Mouse (Mus musculus) right cerebral cortex, adult 18-20 months (tissue): ENCODE measurements at regions not wholly inside any gene's neighbourhood (a gene's known extent, or its start where the extent isn't known, plus 50 kb on each side); places are given as distances from the start of the nearest gene placed in this dataset.
A peak's percentile ranks its signal among the peaks of the same experiment; 100 is the strongest.
"Not testable (repeated sequence)": the region's sequence is repeated elsewhere in the genome, so short reads cannot be mapped to it uniquely, and the experiment has no call there.

Experiments
- DNase-seq: peaks from one replicate; pipeline ENCODE4 v3.0.0; 2022; ENCODE audit warnings: mixed read lengths

DNA sequence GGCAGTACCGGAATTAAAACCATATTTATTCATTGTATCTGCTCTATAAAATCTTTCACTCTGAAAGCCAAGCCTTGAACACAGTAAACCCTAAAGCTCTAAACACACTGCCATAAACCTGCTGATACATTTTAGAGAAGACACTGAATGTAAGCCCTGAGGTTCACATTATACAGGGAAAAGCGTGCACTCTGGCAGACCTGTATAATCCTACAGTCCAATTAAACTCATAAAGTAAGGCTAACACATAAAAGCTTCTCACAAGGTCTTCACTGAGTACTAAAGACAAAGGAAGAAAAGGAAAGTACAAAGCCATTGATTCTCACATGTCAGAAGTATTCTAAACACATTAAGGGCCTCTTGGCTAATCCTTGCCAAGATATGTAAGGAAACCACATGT is 302.8 kb downstream of the Cylc2 start:
- no peak for DNase-seq

DNA sequence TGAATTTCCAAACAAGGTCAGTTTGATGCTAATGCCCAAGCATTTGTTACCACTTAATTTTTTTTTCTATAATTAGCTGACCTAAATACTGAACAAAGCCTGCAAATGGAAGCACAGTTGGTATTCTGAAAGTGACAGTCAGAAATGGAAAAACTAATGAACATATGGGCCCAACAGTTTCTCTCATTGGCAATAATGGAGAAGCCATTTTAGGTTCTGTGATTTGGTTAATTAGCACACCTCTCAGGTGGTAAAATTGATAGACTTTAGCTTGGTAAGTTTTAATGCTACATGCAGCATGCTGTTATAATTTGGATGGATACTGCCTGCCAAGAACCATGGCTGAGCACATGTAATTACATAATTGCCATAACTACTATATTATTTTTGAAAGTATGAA is 303.3 kb downstream of the Cylc2 start:
- DNase-seq, result no peak

DNA sequence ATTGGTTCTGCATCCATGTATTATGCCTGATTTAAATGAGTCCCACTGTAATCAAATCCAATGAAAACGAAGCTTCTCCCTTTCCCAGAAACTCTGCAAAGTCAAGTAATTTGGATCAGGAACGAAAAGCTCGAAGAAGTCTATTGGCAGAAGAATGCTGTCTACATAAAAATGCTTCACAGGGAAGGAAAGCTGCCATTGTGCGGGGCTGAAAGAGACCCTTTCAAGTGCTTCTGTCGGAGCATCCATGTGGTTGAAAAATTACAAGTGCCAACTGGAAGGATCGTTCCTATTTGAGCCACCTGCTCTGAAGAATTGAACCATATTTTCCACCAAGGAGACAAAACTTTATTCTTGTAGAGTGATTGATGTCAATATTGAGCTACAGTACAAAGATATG is 328.9 kb downstream of the Cylc2 start:
- no peak for DNase-seq

DNA sequence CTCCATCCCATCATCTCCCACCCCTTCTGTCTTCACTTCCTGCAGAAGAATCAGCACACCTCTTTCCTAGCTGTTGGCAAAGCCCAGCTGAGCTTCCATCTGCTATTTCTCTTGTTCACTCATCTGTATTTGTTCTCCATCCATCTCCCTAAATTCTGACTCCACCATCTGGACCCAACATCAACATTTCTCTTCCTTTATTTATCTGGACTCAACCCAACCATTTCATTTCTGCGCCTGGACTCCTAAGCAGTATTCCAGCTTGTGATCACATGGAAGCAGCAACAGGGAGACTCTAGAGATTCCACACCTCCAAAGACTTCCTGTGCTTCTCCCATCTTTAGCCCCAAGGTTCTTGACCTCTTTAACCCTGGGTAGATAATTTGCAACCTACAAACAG is 343.2 kb downstream of the Cylc2 start:
- DNase-seq, result no peak

DNA sequence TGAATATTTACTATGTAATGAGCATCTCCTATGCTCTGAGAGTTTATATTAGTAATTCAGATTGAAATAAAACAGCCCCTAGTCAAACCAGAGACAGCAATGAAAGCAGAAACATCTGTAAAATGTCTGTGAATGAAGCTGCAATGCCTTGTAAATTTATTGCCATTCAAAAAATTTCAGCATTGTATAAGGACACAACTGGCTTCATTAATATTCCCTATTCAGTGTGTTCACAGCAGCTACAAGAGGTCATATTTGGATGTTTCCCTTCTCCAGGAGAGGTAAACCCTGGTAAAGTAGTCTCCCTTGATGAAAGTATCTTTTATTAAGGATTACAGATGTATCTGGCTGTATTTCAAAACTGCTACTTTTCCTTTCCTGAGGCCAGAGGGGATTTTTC is 343.6 kb downstream of the Cylc2 start:
- no peak for DNase-seq

DNA sequence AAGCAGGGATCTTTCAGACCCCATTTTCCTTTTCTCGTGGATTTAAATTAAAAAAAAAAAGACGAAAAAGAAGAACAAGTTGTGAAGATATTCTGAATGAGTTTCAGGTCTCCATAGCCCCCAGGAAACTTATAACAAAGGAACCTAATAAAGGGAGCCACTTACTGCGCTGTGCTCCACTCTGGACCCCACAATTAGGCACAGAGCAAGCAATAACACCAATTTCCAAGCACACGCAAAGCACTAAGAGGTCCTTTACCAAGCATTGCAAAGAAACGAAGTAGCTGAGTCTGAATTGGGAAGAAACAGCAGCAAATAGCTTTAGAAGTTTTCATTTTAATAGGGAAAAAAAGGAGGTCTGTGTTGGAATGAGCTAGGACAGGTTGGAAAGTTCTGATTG is 345.9 kb downstream of the Cylc2 start:
- DNase-seq, result no peak

DNA sequence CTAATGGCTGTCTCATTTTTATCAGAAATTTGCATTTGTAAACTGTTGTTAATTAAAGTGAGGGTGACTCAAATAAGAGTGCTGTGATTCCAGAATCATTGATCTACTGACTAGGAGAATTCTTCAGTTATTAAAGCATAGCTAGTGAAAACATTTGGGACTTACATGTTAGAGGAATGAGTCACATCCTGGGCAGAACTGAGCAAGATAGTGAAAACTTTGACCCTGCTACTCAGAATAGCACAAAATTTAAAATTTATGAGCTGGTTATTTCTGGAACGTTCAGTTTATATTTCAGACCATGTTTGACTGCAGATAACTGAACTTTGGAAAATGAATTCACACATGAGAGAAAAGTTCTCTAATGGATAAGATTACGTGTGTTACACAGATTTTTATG is 360.0 kb downstream of the Cylc2 start:
- DNase-seq, result no peak

DNA sequence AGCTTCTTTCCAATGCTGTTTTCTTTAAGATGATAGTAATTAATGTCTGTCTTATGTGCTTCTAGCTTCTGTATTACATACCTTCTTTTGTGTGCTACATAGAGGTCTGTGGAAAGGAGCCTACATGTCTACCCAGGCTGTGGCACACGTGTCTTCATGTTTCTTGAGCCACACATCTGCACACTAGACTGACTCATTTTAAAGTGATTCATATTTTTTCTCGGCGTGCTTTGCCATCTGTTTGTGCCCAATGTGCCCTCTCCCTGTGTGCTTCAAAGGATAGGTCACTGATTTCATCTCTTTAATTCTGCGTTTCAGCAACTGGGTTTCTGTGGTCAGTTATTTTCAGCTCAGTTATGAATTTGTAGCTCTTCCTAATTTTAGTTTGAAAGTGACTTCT is 377.6 kb downstream of the Cylc2 start:
- DNase-seq, result peak; percentile 1

DNA sequence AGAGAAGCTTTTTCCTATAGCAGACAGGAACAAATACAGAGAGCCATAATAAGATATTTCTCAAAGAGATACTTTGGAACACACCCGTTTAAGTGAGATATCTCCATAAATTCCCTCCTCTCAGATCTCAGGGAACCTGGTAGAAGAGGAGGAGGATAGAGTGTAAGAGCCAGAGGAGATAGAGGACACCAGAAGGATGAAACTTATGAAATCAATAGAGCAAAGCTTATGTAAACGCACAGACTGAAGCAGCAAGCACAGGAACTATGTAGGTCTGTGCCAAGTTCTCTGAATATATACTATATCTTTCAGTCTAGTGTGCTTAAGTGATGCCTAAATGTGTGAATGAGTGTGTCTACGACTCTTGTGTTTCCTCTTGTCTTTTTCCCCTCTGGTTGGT is 381.4 kb downstream of the Cylc2 start:
- DNase-seq, result peak; percentile 4

DNA sequence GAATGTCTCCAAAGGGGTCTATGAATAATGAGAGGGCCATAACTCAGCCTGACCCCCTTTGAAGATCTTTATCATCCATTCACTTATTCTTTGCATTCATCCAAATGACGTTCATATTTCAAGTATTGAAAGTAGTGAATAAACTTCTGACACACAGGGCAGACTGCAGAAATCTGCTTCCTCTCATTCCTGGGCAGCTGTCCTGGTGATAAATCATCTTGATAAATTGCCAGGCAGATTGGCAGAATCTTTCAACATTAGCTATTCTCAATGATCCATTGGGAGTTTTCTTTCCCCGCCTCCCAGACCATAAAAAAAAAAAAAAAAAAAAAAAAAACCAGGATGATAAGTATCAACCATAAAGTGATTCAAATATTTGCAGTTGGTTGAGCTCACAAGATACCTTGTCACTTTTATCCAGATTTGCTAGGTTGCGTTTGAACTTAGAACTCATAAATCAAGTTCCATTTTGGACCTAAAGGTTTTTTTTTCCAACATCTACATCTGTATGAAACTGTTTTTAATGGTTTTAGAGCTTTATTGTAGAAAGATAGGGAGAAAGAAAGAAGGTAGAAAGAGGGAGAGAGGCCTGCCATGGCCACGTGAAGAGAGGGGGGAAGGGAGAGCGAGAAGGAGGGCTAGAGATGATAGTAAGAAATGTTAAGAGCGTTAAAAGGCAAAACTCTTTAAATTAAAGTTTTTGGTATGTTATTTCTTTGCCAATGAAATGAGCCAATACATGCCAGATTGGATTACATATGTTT is 383.7 kb downstream of the Cylc2 start:
- no peak for DNase-seq

DNA sequence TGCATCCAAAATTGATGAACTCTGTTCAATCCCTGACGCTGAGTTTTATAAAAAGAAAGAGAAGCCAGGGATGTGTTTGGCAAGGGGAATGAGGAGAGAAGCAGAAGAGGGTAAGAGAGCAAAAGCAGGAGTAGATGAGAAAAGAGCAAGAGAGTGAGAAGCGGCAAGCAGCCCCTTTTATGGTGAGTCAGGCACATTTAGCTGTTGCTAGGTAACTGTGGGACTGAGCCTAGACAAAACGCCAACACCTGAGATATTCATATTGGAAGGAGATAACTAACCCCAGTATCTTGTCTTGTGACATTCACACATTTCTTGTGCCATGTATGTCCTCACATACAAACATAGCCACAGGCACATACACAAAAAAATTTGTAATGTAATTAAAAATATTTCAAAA is 410.8 kb downstream of the Cylc2 start:
- DNase-seq, result no peak

DNA sequence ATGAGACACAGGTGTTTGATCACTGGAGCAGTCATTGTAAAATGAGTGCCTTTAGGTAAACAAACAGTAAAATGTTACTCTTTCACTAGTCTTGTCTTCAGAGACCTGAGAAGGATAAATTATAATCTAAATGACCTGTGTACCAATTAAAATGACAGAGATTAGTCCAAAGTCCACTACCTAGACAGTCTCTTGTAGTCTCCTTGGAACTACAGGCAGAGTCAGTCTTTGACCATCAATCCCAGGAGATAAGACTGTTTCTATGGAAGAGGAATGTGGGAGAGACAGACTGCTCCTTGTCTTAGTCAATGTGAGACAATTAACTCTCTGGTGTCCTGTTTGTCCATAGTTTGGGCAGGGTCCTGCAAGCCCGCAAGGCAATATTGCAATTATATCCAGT is 417.0 kb downstream of the Cylc2 start:
- no peak for DNase-seq

DNA sequence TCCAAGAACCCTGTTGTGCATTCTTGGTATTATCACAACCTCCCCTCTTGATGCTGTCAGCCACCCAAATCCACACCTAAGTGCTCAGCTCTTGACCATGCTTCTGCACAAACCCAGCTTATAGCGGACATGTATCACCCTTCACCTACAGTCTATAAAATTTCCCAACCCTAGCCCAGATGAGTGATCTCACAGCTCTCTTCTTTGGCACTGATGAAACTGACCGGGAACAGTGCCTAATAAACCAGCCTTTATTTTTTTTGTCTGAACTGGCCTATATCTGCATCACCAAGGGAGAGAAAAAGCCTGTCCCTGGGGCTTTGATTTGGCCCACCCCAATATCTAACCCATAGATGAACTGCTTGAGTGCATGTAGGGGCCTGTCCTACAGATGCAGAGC is 440.8 kb downstream of the Cylc2 start:
- no peak for DNase-seq

DNA sequence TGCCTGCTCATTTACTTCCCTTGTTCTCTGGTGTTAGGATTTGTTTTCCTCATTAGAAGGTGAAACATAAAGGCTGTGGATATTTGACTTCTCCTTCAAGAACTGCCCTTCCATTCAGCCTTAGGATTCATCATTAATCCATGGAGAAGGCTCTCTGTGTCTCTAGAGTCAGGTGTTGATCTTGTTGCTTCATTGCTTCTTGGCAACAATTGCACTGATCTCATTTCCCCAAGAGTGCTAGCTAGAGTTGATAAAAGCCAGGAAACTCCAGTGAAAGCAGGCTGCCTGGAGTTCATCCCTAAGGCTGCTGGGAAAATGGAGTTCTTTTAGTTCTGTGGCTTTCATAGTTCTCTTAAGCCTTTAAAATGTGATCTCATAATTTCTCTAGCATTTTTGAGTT is 441.8 kb downstream of the Cylc2 start:
- no peak for DNase-seq

DNA sequence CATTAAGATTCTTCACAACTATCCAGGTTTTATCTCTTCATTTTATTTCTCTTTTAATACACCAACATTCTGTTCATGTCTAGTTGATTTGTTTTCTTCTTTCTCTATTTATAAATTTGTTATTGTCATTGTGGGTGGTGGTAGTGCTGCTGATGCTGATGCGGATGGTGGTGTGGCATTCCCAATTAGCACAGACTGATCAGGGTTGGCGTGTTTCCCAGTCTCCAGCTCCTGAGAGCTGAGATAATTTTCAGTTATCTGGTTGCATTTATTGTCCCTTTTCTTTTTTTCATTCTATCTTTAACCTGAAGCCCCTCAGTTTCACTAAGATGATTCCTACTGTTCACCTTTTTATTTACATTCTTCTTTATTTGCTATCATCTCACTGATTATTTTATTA is 455.0 kb downstream of the Cylc2 start:
- DNase-seq, result peak; percentile 15

DNA sequence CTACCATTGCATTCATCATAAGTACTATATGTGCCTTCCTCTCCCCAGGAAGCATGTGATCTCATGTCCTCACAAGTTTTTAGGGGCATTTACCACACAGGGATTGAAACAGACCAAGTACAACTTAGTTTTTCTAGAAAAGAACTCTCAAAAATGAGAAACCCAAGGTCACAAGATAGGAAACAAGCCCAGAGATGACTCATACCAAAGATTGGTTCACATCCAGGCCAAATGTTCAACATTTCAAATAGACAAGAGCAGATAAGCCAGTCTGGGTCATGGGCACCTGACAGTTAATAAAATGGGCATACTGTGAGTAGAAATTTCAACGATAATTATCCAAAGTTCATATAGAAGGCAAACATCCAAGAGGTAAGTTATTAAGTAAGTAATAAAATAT is 457.9 kb downstream of the Cylc2 start:
- DNase-seq, result no peak

DNA sequence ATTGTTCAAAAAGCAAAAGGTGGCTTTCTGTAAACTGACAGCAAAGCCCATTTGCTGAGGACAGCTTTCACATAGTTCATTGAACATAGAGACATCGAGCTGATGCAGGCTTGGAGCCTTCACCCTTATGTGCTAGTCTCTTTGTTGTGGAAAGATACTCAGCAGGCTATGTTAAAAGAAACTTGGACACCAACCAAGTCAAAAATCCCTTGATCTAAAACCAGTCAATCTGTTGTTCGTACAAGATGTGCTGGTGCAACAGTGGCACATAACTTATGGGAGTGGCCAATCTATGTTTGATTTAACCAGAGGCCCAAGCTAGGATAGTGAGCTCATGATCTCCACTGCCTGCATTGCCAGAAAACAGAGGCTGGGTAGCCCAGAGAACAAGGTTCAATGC is 462.6 kb downstream of the Cylc2 start:
- no peak for DNase-seq

DNA sequence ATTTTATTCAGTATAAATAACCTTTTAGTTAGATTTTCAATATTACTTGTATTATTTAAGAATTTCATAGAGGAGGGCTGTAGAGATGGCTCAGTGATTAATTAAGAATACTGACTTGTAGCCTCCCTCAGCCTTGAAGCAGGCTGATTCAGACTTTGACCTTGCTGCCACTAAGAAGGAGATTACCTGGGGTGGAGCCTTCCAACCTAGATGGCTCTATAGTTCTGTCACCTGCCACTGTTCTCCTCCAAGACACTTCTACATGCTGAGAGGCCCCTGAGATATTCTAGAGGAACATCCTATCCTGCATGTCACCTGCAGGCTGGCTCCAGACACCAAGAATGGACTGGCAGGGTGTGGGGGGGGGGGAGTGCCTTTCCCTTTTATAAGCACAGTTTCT is 466.9 kb downstream of the Cylc2 start:
- DNase-seq, result not testable (repeated sequence)

DNA sequence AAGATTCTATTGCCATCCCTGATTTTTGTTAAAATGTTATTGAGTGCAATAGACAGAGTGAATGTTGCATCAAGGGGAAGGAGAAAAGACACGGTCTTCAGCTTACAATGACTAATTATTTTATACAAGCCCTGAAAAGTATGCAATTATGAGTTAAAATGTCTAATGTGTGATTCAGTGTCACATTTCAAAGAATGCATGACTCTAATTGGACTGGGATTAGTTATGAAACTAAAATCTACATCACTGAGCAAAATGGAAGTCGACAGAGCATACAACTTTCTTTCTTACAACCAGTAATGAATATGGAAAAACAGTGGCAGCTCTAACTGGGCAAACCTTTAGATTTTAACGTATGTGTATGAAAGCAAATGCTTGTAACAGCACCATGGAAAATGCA is 470.2 kb downstream of the Cylc2 start:
- DNase-seq, result no peak
